Mouse (Mus musculus) common myeloid progenitor, adult 5-6 weeks (primary cell): Measurements from ENCODE around the gene Ankrd7. TPM values are rescaled to one million over a fixed set of nuclear protein-coding genes. Genes with fewer than 3 reads are reported as not detected.
"Not testable (repeated sequence)": the region's sequence is repeated elsewhere in the genome, so short reads cannot be mapped to it uniquely, and the experiment has no call there.

Experiments used
- ATAC-seq: replicated peaks from 2 replicates; pipeline ENCODE4 v1.8.0; 2016; ENCODE audit warnings: low read depth, mild to moderate bottlenecking, moderate TSS enrichment, inconsistent platforms; ENCODE audit not compliant: poor library complexity, severe bottlenecking
- total RNA-seq: library from RNA; stranded (forward); fragments of 200-1000, 187-1606 nt; gene quantifications from 2 replicates; pipeline ENCODE4 v1.2.3, GENCODE M21; 2017

Gene Ankrd7
- total RNA-seq: not detected in 2 replicates

GRCm38 (mm10) chr6:18866018-18866417 lies at the start of gene Ankrd7:
Gene Ankrd7, plus strand, starts transcription at chr6:18866318.
- ATAC-seq: no peak

- peak; percentile 74 for ATAC-seq
These were observed 46.8 kb upstream of the Ankrd7 start for GRCm38 (mm10) chr6:18819343-18819742.

GRCm38 (mm10) chr6:18820246-18820645 lies 45.9 kb upstream of the Ankrd7 start:
- ATAC-seq: no peak

- ATAC-seq: no peak
These were observed 43.3 kb upstream of the Ankrd7 start for GRCm38 (mm10) chr6:18822812-18823211.

GRCm38 (mm10) chr6:18832958-18833357 lies 33.2 kb upstream of the Ankrd7 start:
- ATAC-seq: no peak

GRCm38 (mm10) chr6:18844529-18844928 lies 21.6 kb upstream of the Ankrd7 start:
- ATAC-seq: not testable (repeated sequence)

GRCm38 (mm10) chr6:18845571-18845970 lies 20.5 kb upstream of the Ankrd7 start:
- not testable (repeated sequence) for ATAC-seq

- peak; percentile 97 for ATAC-seq
These were observed 17.9 kb upstream of the Ankrd7 start, which contains the start of gene Lsm8 for GRCm38 (mm10) chr6:18848051-18848701. Gene Lsm8, plus strand, starts transcription at chr6:18848579.

GRCm38 (mm10) chr6:18848702-18849061 lies 17.4 kb upstream of the Ankrd7 start:
- no peak; the same call in 1 of the 2 replicates for ATAC-seq

GRCm38 (mm10) chr6:18855323-18855722 lies 10.8 kb upstream of the Ankrd7 start:
- no peak for ATAC-seq

GRCm38 (mm10) chr6:18856487-18857078 lies 9.5 kb upstream of the Ankrd7 start:
- no peak for ATAC-seq

- no peak for ATAC-seq
These were observed 22.9 kb downstream of the Ankrd7 start for GRCm38 (mm10) chr6:18889030-18889429.

- ATAC-seq: no peak
These were observed 28.0 kb downstream of the Ankrd7 start for GRCm38 (mm10) chr6:18894142-18894541.

- ATAC-seq: no peak
These were observed 41.1 kb downstream of the Ankrd7 start for GRCm38 (mm10) chr6:18907173-18907572.

GRCm38 (mm10) chr6:18913179-18913578 lies 47.1 kb downstream of the Ankrd7 start:
- no peak for ATAC-seq

- no peak for ATAC-seq
These were observed 49.9 kb downstream of the Ankrd7 start for GRCm38 (mm10) chr6:18916021-18916420.

GRCm38 (mm10) chr6:18916471-18916870 lies 50.4 kb downstream of the Ankrd7 start:
- ATAC-seq: no peak

Other genes with a start within 250 kb of the Ankrd7 start
- 70.1 and 92.4 TPM in 2 replicates for gene Lsm8, start 17.7 kb upstream of the Ankrd7 start, total RNA-seq